Mouse (Mus musculus) forebrain, embryonic 11.5 days (tissue): ENCODE data around the gene Rars. TPM values are rescaled to one million over a fixed set of nuclear protein-coding genes. Genes with fewer than 3 reads are reported as not detected.
A peak's percentile ranks its signal among the peaks of the same experiment; 100 is the strongest.
"Not testable (repeated sequence)": the region's sequence is repeated elsewhere in the genome, so short reads cannot be mapped to it uniquely, and the experiment has no call there.

Experiments used
- ATAC-seq: fragments of 200-750 bp; cut with Nextera tagmentation; replicated peaks from 2 replicates; pipeline ENCODE4 v1.8.0; 2017; ENCODE audit warnings: moderate TSS enrichment; ENCODE audit not compliant: low FRiP score
- DNase-seq: peaks from one replicate; pipeline ENCODE4 v3.0.0-alpha.2; 2017; ENCODE audit warnings: low spot score
- H3K27ac ChIP-seq: fragments of 300-500 bp; sonication (generic); 2 replicates; pipeline ENCODE4 v1.5.1; 2014; ENCODE audit warnings: low read depth, low read length
- H3K27me3 ChIP-seq: fragments of 300-500 bp; sonication (generic); 2 replicates; pipeline ENCODE4 v1.6.1; 2014; ENCODE audit warnings: mild to moderate bottlenecking, low read length, mixed read lengths; ENCODE audit not compliant: control insufficient read depth, insufficient read depth
- H3K36me3 ChIP-seq: fragments of 300-500 bp; sonication (generic); 2 replicates; pipeline ENCODE4 v1.6.1; 2014; ENCODE audit warnings: mild to moderate bottlenecking, low read length, moderate library complexity, mixed read lengths; ENCODE audit not compliant: control insufficient read depth, insufficient read depth
- H3K4me1 ChIP-seq: fragments of 300-500 bp; sonication (generic); replicated peaks from 2 replicates; pipeline ENCODE4 v1.6.1; 2014; ENCODE audit warnings: low read length, mixed read lengths; ENCODE audit not compliant: control insufficient read depth, insufficient read depth
- H3K4me2 ChIP-seq: fragments of 300-500 bp; sonication (generic); 2 replicates; pipeline ENCODE4 v1.6.1; 2014; ENCODE audit warnings: low read depth, mild to moderate bottlenecking, low read length, moderate library complexity, mixed read lengths; ENCODE audit not compliant: severe bottlenecking
- H3K4me3 ChIP-seq: fragments of 300-500 bp; sonication (generic); 2 replicates; pipeline ENCODE4 v1.5.1; 2014; ENCODE audit warnings: low read depth, low read length
- H3K9ac ChIP-seq: fragments of 300-500 bp; sonication (generic); 2 replicates; pipeline ENCODE4 v1.6.1; 2014; ENCODE audit warnings: low read length
- H3K9me3 ChIP-seq: fragments of 300-500 bp; sonication (generic); 2 replicates; pipeline ENCODE4 v1.6.1; 2016; ENCODE audit warnings: low read length, mixed read lengths; ENCODE audit not compliant: control insufficient read depth
- WGBS: fragments of 180-500 bp; shearing (Covaris S2); extraction: QIAGEN DNeasy Blood & Tissue Kit; methylation state at CpG from one replicate; pipeline ENCODE4 v1.1.7; 2014; 5-methylcytosine and 5-hydroxymethylcytosine counted together
- polyA plus RNA-seq: library from polyadenylated mRNA; unstranded; fragments of >200 nt; fragmentation: Nextera tagmentation; extraction: Ambion mirVana; gene quantifications from 2 replicates; pipeline ENCODE4 v1.2.1, GENCODE M21; 2014

Gene Rars
- polyA plus RNA-seq, 1 experiment from 2014 or later = 107 TPM

- Histone ChIP-seq H3K36me3 (peaks cover 14% of the 10 kb centered on the region), H3K9me3 (no peaks in the 10 kb centered on the region), H3K4me3 (no peak overlapping the region), H3K9ac (no peak overlapping the region), H3K27me3 (no peaks in the 10 kb centered on the region), H3K27ac (no peak overlapping the region), H3K4me2 (no peak overlapping the region), H3K4me1 (no peaks in the 10 kb centered on the region)
- ATAC-seq = no peak
- WGBS = 97% methylated on average over 6 of the region's 6 CpGs
- no peak for DNase-seq
Measured at GRCm38 (mm10) chr11:35827714-35828113, 6.6 kb downstream of the Rars start.

- ATAC-seq = no peak
Measured at GRCm38 (mm10) chr11:35816316-35816715, 18.0 kb downstream of the Rars start.

GRCm38 (mm10) chr11:35811458-35811857 lies 22.8 kb downstream of the Rars start:
- Histone ChIP-seq H3K4me2 (no peak overlapping the region), H3K4me3 (no peak overlapping the region), H3K9ac (no peak overlapping the region), H3K9me3 (no peaks in the 10 kb centered on the region), H3K4me1 (no peaks in the 10 kb centered on the region), H3K27ac (no peak overlapping the region), H3K27me3 (no peaks in the 10 kb centered on the region), H3K36me3 (peaks cover 19% of the 10 kb centered on the region; the same call in 1 of the 2 replicates)
- ATAC-seq = no peak
- WGBS = 89% methylated on average over 10 of the region's 10 CpGs
- DNase-seq = no peak

More at GRCm38 (mm10) chr11:35816316-35816715, 18.0 kb downstream of the Rars start:
- no peak overlapping the region for H3K9ac ChIP-seq
- no peaks in the 10 kb centered on the region for H3K4me1 ChIP-seq
- no peak for DNase-seq
- H3K9me3 ChIP-seq = no peaks in the 10 kb centered on the region
- peaks cover 11% of the 10 kb centered on the region for H3K36me3 ChIP-seq
- H3K4me3 ChIP-seq = no peak overlapping the region
- H3K27ac ChIP-seq = no peak overlapping the region
- WGBS = 94% methylated on average over 12 of the region's 12 CpGs
- H3K27me3 ChIP-seq = no peaks in the 10 kb centered on the region
- no peak overlapping the region for H3K4me2 ChIP-seq

GRCm38 (mm10) chr11:35801332-35801731 lies 33.0 kb downstream of the Rars start:
- DNase-seq (no peak), ATAC-seq (no peak)
- Histone ChIP-seq H3K27me3 (peaks cover 33% of the 10 kb centered on the region), H3K4me3 (no peak overlapping the region), H3K27ac (no peak overlapping the region), H3K9me3 (no peaks in the 10 kb centered on the region), H3K4me1 (peaks cover 11% of the 10 kb centered on the region), H3K9ac (no peak overlapping the region), H3K36me3 (no peaks in the 10 kb centered on the region), H3K4me2 (no peak overlapping the region)
- WGBS = 80% methylated on average over 5 of the region's 5 CpGs

DNA sequence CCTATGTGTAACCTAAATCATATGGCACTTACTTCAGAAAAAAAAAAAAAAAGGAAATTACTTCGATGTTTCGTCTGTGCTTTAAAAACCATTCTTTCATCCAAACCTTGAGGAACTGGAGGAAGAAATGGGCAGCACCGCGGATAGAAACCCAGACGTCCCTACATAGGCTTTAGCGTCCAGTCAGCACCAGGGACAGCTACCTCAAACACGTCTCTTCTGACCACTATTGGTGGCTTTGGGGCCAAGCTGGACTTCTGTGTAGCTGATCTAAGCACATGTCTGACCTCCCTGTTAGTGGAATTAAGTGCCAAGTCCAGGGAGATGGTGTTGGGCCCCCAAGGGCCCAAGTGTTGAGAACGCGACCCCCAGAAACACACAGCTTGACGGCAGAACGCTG lies 35.4 kb downstream of the Rars start, which contains the start of gene Fbll1:
TSS of gene Fbll1 (minus strand) at position 11 of the 400 bp plus-strand sequence.
- WGBS = 15% methylated on average over 11 of the region's 11 CpGs
- H3K27me3 ChIP-seq = peaks cover 33% of the 10 kb centered on the region

DNA sequence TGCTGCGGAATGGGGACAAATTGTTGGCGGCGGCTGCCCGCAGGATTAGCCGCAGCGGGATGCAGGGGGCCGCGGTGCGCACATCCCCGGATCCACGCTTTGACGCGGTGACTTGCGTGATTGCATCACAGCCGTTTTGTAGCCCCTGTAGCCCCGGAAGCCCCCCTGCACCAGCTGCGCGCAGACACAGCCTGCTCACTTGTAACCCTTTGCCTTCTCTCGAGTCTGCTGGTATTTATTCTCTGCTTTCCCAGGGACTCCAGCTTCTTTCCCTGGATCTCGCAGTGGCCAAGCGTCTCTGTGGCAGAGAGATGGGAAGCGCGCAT lies 35.8 kb downstream of the Rars start:
- Histone ChIP-seq H3K4me2 (peak overlapping the region; percentile 68), H3K27ac (no peak overlapping the region), H3K36me3 (no peaks in the 10 kb centered on the region), H3K9me3 (no peaks in the 10 kb centered on the region), H3K9ac (peak overlapping the region; percentile 41), H3K4me1 (peaks cover 11% of the 10 kb centered on the region), H3K4me3 (peak overlapping the region; percentile 46), H3K27me3 (peaks cover 33% of the 10 kb centered on the region)
- DNase-seq (peak; percentile 65), ATAC-seq (peak; percentile 56; the same call in 1 of the 2 replicates)
- 1% methylated on average over 23 of the region's 23 CpGs for WGBS

More for the DNA sequence above, 35.4 kb downstream of the Rars start, which contains the start of gene Fbll1:
- Histone ChIP-seq H3K36me3 (no peaks in the 10 kb centered on the region), H3K4me1 (peaks cover 11% of the 10 kb centered on the region), H3K4me2 (peak within 1 kb of the TSS; percentile 68), H3K9ac (peak within 1 kb of the TSS; percentile 41), H3K27ac (no peak within 1 kb of the TSS), H3K4me3 (peak within 1 kb of the TSS; percentile 46), H3K9me3 (no peaks in the 10 kb centered on the region)
- no peak for ATAC-seq
- DNase-seq = peak; percentile 78

DNA sequence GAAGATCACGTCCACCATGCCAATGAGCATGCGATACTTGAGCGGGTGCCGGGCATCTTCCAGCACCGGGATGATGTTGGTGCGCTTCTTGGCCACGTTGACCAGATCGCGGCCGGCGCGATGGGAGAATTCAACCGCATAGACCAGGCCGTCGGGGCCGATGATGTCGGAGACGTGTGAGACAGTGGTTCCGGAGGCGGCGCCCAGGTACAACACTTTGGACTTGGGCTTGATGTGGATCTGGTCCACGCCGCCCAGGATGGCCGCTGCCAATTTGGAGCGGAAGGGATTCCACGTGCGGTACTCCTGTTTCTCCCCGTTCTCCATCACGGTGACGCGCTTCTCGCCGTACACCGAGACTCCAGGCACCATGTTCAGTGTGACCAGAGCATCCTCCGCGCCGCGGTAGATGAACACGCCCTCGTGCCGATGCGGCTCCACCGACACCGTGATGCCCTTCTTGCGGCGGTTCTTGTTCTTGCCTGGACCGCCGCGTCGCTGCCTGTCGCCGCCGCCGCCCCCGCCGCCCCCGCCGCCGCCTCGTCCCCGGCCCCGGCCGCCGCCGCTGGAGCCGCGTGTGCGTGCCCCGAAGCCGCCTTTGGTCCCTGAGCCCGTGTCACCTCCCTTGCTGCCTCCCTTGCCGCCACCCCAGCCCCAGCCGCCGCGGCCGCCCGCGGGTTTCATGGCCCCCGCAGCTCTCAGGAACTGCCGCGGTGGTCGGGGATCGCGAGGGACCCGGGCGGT lies 36.4 kb downstream of the Rars start:
- ATAC-seq = 0 out of 2 replicates have a peak, but pooled peaks have one; percentile 30
- peak; percentile 65 for DNase-seq
- Histone ChIP-seq H3K4me2 (peak overlapping the region; percentile 68), H3K9ac (peak overlapping the region; percentile 41), H3K36me3 (no peaks in the 10 kb centered on the region), H3K27ac (no peak overlapping the region), H3K27me3 (peaks cover 33% of the 10 kb centered on the region), H3K4me1 (peaks cover 11% of the 10 kb centered on the region), H3K4me3 (peak overlapping the region; percentile 46), H3K9me3 (no peaks in the 10 kb centered on the region)
- 3% methylated on average over 75 of the region's 86 CpGs for WGBS

GRCm38 (mm10) chr11:35792800-35793199 lies 41.5 kb downstream of the Rars start:
- not testable (repeated sequence) for H3K27ac ChIP-seq, ATAC-seq, H3K4me3 ChIP-seq, H3K4me1 ChIP-seq, DNase-seq, H3K4me2 ChIP-seq, H3K36me3 ChIP-seq, H3K9ac ChIP-seq, H3K9me3 ChIP-seq
- 82% methylated on average over 5 of the region's 5 CpGs for WGBS
- H3K27me3 ChIP-seq = peaks cover 14% of the 10 kb centered on the region

DNA sequence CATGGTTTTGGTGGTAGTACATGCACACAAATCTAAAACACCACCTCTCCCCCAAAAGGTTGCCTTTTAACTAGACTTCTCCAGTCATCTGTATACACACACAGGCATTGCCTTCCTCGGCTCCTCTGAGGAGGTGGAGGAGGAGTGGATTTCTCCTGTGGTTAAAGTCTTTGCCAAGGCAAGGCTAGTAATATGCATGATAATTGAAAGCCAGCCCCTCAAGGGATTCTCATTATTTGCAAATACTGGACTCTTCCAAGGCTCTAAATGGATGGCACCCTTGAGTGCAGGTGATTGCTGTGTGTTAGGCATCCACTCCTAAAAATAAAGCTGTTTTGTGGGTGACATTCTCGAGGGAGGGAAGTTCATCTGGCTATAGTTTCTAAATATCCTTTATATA lies 45.9 kb downstream of the Rars start:
- no peak overlapping the region for H3K4me2 ChIP-seq
- DNase-seq (no peak), ATAC-seq (no peak)
- no peaks in the 10 kb centered on the region for H3K27me3 ChIP-seq
- no peak overlapping the region for H3K4me3 ChIP-seq
- H3K9ac ChIP-seq = no peak overlapping the region
- H3K9me3 ChIP-seq = no peaks in the 10 kb centered on the region
- no peaks in the 10 kb centered on the region for H3K4me1 ChIP-seq
- no peak overlapping the region for H3K27ac ChIP-seq
- peaks cover 15% of the 10 kb centered on the region for H3K36me3 ChIP-seq
- WGBS = 78% methylated on average over 2 of the region's 2 CpGs
